Mouse (Mus musculus) ES-Bruce4 (cell line): ENCODE measurements around the gene Nudt14.

Source experiments
- CTCF ChIP-seq: IDR thresholded peaks from one replicate; pipeline ENCODE4 v1.8.1; 2011; ENCODE audit warnings: low read depth, low read length
- EP300 ChIP-seq: IDR thresholded peaks from 2 replicates; pipeline ENCODE4 v1.6.1; 2011; ENCODE audit warnings: low read depth, low read length; ENCODE audit not compliant: insufficient read depth
- POLR2A ChIP-seq: IDR thresholded peaks from one replicate; pipeline ENCODE4 v1.8.1; 2011; ENCODE audit warnings: low read length; ENCODE audit not compliant: insufficient read depth

DNA sequence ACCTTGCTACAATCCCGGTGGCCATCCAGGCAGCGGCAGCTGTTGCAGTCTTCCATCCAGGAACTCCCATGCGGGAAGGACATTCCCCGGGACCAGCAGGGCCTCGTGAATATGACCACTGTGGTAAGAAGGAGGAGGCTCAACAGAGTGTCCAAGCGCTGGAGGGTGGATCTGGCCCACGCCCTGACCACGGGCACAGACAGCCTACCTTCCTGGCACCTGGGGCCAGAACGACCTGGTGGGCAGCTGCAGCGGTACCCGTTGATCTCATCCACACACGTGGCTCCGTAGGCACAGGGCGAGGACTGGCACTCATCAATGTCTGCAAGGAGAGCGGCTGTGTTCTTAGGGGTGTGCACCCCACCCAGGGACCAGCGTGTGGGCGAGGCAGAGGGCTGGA is 30.2 kb downstream of the Nudt14 start:
- TF ChIP-seq CTCF, result no peak
- no peak for TF ChIP-seq POLR2A
- no peak for TF ChIP-seq EP300
